Mouse (Mus musculus) thymus, postnatal 4 days (tissue): Measurements from ENCODE around the gene Tnfsf13b.
A peak's percentile ranks its signal among the peaks of the same experiment; 100 is the strongest.

Experiments
- DNase-seq: peaks from one replicate; pipeline ENCODE4 v3.0.0; 2021

Tnfsf13b gene

GRCm38 (mm10) chr8:10006156-10006985 lies at the start of gene Tnfsf13b:
Tnfsf13b (plus strand) TSS chr8:10006467.
- DNase-seq, result no peak

- no peak for DNase-seq
Observed at GRCm38 (mm10) chr8:9958338-9958737, 47.9 kb upstream of the Tnfsf13b start.

GRCm38 (mm10) chr8:9959919-9960318 lies 46.3 kb upstream of the Tnfsf13b start:
- DNase-seq, result no peak

GRCm38 (mm10) chr8:9971866-9972265 lies 34.4 kb upstream of the Tnfsf13b start:
- peak; percentile 32 for DNase-seq

GRCm38 (mm10) chr8:9975276-9975675 lies 31.0 kb upstream of the Tnfsf13b start:
- DNase-seq, result peak; percentile 46

- DNase-seq, result peak; percentile 99
Observed at GRCm38 (mm10) chr8:9975898-9976611, 30.2 kb upstream of the Tnfsf13b start.

GRCm38 (mm10) chr8:9977016-9977415 lies 29.3 kb upstream of the Tnfsf13b start:
- peak; percentile 34 for DNase-seq

- peak; percentile 99 for DNase-seq
Observed at GRCm38 (mm10) chr8:9977573-9978314, 28.5 kb upstream of the Tnfsf13b start, which contains the start of the genes Lig4 and Abhd13. Lig4 (minus strand) TSS chr8:9977686. Abhd13 (plus strand) TSS chr8:9977707.

- DNase-seq, result no peak
Observed at GRCm38 (mm10) chr8:9978475-9979230, 27.6 kb upstream of the Tnfsf13b start.

GRCm38 (mm10) chr8:9979746-9980145 lies 26.5 kb upstream of the Tnfsf13b start:
- no peak for DNase-seq

- no peak for DNase-seq
Observed at GRCm38 (mm10) chr8:9980188-9980587, 26.1 kb upstream of the Tnfsf13b start.

- DNase-seq, result no peak
Observed at GRCm38 (mm10) chr8:10004115-10004514, 2.2 kb upstream of the Tnfsf13b start.

- DNase-seq, result peak; percentile 27
Observed at GRCm38 (mm10) chr8:10006986-10007659, 856 bp downstream of the Tnfsf13b start.

GRCm38 (mm10) chr8:10007660-10008028 lies 1.4 kb downstream of the Tnfsf13b start:
- no peak for DNase-seq

GRCm38 (mm10) chr8:10016252-10016651 lies 10.0 kb downstream of the Tnfsf13b start:
- DNase-seq, result no peak

- no peak for DNase-seq
Observed at GRCm38 (mm10) chr8:10017231-10017630, 11.0 kb downstream of the Tnfsf13b start.

- no peak for DNase-seq
Observed at GRCm38 (mm10) chr8:10030320-10031060, 24.2 kb downstream of the Tnfsf13b start.

GRCm38 (mm10) chr8:10031177-10031576 lies 24.9 kb downstream of the Tnfsf13b start:
- no peak for DNase-seq

GRCm38 (mm10) chr8:10040866-10041265 lies 34.6 kb downstream of the Tnfsf13b start:
- no peak for DNase-seq

- DNase-seq, result no peak
Observed at GRCm38 (mm10) chr8:10043842-10044510, 37.7 kb downstream of the Tnfsf13b start.

- DNase-seq, result no peak
Observed at GRCm38 (mm10) chr8:10045743-10046142, 39.5 kb downstream of the Tnfsf13b start.
